Mouse (Mus musculus) naive thymus-derived CD4-positive, alpha-beta T cell, adult 2 months (primary cell): ENCODE data around the gene Plcl2.
"Not testable (repeated sequence)": the region's sequence is repeated elsewhere in the genome, so short reads cannot be mapped to it uniquely, and the experiment has no call there.

Source experiments
- DNase-seq: peaks from one replicate; pipeline ENCODE4 v3.0.0-alpha.2; 2011; ENCODE audit warnings: low read depth

Gene Plcl2

DNA sequence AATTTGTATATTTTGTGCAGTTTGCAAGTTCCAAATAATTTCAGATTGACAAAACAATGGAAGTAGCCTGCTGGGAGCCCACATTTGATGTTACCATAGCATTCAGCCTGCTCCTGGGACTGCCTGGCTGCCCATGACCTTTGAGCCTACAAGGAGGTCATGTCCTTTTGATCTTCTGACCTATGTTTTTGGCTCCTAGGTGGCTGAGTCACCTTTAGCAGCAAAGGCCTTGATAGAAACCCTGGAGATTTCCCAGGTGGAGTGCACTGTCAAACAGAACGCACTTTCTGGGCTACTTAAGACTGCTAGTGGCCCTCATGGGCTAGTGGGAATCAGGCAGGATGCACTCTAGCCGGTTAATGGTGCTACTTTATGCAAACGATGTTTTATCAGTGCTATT, 112.8 kb downstream of the Plcl2 start:
- DNase-seq = no peak

DNA sequence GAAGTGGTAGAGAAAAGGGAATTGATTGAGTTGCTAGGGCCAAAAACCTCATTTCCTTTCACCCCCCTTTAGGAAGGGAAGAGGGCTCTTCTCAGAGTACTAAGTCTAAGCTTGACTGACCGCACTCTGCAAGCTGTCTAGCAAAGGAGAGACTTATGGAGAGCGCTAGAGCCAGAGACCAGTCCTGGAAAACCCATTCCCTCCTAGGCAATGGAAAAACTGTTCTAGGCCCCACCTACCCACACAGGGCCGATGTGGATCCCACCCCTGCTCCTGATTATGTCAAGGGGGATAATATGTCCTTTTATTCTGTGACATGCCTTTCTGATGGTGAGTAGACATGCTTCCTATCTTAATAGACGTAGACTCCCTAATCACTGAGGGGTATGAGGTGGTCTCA, 116.4 kb downstream of the Plcl2 start:
- no peak for DNase-seq

DNA sequence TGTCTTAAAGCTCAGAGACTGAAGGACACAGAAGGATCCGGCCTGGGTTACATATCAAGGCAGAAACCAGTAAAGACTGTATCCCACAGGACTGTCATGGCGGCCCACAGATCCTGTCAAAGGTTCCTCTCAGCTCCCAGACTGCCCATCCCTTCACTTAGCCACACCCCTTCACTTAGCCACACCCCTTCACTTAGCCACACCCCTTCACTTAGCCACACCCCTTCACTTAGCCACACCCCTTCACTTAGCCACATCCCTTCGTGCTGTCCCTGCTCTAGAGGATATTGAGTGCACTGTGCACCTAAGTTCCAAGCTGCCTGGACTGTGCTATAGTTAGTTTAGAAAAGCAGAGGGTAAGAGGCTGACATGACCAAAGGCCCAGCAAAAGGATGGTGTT, 118.5 kb downstream of the Plcl2 start:
- DNase-seq = peak; percentile 23

DNA sequence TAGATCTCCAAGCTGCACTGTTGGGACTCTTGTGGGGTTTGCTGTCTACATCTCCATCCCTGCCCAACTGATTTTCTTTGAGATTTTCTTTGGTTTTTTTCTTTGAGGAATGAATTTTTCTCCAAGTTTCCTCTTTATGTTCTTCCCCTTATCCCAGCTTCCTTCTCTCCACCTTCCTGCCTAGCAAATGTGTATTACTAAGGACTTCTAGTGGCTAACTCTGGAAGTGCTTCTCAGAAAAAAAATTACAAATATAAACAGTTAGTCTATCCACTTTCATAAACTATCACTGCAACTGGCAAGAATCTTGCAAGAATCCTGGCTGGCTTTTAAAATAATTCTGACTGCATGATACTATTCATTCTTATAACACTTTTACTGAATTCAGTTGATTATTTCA, 119.5 kb downstream of the Plcl2 start:
- DNase-seq = no peak

DNA sequence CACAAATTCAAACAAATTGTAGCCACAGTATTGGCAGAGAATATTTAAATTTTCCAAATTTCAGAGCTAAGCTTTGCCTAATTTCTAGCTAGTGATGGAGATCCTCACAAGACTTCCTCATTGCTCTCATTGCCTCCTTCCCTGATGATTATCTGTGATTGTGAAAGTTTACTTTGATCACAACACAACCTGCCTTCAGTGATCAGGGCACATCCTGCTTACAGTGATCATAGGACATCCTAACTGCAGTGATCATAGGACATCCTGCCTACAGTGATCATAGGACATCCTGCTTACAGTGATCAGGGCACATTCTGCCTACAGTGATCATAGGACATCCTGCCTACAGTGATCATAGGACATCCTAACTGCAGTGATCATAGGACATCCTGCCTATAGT, 121.8 kb downstream of the Plcl2 start:
- DNase-seq = peak; percentile 61

DNA sequence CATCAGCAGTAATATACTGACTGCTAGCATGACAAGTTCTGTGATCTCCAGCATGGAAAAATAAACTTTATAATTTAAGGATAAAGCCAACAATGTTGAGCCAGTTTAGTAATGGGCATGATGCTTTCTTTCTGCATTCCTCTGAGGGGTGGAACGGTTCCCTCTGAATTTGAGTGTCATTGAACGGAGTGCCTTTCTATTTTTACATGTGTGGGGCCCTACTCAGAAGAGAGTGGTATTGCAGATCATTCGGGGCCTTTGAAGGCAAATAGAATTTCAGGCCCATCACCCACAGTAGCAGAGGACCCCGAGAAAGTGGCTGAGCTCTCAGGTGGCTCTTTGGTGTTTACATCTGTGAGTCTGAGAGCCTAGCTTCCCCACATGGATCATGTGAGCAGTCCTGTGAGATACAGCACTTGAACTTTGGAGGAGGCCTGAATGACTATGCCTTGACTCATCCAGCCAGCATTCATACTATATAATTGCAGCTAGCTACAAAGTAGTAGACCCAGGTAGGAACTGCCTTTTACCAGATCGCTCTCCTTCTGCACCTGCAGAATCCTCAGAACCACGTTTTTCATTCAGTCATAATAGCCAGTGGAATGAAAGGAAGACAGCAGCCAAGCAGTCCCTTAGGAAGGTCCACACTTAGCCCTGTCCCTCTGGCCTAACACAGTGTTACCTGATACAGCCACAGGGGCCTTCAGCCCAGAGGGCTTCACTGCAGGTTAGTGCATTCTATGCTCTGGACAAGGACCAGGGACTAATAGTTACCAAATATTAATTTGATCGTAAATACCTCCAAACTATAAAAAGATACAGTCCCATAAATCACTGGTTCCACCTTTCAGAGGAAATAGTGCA, 125.0 kb downstream of the Plcl2 start:
- no peak for DNase-seq

DNA sequence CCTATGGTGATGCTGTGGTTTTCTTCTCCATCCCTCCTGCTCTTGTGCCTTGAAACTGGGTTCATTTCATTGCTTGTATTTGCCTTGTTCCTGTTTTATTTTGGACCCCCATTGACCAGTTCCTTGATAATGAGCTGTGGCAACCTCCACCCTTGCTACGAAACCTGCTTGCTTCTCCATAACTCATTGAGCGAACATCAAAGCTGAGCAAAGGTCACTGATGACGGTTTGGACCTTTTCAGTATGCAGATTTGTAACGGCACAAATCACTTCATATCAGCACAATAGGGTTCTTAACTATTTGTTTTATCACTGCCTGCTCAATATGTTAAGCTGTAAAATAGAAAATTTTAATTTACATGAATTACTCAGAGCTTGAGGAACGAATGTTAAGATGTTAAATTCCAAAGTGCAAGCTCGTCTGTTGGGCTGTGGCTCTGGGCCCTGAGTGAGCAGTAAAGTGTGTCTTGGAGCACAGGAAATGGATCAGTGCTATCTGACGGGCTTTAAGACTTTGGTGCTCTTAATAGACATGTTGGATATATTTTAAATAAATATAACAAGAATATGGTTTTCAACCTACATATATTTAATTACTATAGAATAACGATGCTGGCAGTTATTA, 126.9 kb downstream of the Plcl2 start:
- no peak for DNase-seq

DNA sequence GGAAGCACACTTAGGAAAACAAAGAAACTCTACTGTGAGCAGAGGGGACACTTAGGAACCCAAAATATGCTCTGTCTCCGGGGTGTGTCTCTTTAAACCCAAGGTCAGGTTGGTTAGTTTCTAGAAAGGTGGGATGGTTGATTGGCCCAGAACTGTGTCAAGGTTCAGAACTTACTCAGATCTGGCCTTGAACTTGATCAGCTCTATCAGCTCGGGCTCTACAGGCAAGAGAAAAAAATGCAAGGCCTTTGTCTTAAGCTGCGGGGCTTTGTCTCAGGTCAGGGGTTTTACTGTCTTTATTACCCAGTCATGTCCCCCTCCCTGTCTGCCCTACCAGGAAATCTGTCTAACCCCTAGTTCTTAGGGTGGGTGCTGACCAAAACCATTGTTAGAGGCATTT, 129.6 kb downstream of the Plcl2 start:
- no peak for DNase-seq

DNA sequence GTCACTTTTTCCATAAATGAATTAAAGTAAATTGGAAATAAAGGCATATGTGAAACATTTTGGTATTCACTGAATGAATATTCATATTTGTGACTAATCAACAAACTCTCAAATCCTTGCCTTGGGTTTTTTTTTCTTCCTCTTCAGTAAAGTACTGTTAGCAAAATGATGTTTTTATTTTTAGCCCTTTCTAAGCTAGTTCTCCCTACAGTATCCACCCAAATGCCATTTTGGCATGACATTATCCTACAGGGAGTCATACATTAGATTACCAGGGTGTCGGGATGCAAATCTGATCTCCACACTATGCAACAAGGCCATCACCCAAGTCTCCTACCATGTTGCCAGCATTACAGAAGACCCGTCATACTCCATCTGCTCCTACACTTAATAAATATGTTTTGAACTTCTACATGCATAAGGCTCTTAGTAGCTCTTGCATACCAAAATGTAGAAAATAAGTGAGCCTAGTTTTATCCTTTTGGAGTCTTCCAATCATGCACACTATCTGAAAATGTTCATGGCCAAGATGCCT, 131.9 kb downstream of the Plcl2 start:
- no peak for DNase-seq

DNA sequence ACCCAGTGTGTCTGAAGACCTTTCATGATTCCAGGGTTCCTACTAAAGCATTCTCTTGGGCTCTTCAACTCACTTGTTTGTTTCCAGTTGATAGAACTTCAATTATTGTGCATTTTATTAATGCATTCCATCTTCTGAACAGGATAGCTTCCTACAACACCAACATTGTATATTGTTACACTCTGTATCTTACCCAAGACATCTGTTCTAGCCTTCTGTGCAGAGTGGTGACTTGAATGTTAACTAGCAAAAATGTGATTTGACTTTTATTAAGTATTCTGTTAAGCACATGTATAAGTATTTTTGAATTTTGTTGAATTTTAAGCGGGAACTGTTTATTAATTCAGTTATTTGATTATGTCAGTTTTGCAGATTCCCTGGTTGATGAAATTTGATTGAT, 132.7 kb downstream of the Plcl2 start:
- DNase-seq = no peak

DNA sequence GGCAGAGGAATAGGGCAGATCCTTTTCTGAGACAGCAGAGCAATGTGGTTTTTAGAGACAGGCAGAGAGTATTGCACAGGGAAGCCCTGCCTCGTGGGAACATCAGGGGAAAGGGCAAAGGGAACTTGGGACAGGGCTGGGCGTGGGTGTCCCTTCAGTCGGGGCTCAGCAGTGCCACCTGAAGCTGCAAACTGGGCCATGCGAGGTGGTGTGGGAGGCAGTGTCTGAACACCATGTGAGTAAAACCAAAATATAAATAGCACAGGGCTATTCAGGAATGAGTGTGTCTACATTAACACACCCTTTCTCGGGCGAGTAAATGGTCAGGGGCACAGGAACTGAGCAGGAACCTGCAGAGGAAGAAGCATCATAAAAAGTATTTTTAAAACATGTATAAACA, 134.2 kb downstream of the Plcl2 start:
- no peak for DNase-seq

DNA sequence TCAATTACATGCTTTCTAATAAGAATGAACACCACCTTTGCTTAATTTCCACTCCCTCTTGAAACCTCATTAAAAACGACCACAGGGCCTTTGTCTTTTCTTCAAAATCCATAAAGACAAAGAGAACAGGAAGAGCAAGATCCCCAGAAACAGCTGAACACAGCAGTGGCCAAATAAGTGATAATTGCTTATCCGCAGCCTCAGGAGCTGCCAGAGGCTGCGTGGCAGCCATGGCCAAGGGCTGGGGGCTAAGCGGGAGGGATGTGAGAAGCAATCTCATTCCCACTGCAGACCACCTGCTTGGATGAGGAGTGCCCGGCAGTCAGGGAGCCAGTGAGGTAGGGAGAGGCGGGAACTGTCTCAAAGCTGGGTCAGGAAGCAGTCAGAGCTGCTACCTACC, 134.8 kb downstream of the Plcl2 start:
- no peak for DNase-seq

DNA sequence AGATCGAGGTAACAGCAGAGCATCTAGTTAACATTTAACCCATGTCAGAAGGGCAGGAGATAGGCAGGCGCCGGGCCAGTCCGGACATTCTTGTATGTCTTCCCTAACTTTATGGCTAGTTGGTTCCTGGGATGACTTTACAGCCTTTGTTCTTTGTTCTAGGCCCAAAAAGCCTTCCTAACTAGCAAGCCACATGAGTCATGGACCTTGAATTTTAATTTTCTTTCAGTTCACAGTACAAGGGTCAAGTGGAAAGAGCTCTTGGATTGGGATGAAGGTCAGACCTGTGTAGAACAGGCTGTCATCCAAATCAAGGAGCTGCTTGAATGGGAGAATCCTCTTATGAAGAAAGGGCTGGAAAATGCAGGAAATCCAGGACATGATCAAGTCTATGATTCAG, 138.9 kb downstream of the Plcl2 start:
- not testable (repeated sequence) for DNase-seq

DNA sequence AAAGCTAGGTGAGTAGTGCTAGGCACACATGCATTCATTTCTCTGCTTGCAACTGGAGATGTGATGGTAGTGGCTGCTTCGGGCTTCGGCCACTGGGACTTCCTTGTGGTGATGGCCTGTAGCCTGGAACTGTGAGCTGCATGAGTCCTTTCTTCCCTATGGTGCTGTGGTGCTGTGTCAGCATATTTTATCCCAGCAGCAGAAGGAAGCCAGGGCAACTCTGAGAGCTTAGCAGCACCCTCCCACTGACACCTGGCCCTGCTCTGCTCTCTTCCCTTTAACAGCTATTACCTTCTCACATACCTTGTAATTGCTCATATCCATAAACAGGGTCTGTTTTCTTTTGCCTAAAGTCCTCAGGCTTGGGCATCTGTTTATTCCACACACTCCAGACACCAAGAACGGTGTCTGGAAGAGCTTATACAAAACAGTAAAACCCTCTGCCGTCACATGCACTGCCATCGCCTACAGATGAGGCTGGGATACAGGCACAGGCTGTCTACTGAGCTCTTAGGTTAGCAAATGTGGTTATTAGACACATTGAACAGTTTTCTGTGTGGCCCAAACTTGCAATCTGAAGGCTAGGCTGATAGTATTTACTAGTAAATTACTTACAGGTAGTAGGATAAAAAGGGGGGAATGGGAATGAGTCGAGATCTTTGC, 139.7 kb downstream of the Plcl2 start:
- DNase-seq = no peak

DNA sequence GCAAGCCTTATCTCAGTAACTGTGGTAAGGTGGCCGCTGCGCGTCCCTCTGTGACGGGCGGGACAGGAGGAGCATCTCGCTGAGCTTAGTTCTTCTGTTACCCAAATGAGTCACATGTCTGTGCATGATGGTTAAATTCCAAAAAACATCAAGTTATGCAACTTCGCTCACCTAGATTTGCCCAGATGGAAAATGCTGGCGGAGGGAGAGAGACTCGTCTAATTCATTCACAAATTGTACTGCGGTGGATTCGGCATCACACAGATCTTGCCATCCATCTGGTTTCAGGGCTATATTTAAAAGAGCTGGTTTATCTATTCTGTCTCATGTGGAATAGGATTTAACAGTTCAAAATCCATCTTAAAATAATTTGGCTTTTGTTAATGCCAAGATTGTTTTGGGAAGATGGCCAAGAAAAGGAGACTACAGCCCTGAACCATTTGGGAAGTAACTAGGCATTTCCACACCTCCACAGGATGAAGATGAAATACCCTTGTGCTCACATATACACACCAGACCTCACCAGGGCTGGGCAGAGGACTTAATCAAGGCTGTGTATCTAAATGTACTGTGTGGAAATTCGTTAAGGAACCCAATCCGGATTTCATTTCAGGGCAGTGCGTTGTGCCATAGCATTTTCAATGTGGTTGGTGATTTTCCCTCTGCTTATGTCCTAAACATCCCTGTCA, 141.5 kb downstream of the Plcl2 start:
- no peak for DNase-seq

DNA sequence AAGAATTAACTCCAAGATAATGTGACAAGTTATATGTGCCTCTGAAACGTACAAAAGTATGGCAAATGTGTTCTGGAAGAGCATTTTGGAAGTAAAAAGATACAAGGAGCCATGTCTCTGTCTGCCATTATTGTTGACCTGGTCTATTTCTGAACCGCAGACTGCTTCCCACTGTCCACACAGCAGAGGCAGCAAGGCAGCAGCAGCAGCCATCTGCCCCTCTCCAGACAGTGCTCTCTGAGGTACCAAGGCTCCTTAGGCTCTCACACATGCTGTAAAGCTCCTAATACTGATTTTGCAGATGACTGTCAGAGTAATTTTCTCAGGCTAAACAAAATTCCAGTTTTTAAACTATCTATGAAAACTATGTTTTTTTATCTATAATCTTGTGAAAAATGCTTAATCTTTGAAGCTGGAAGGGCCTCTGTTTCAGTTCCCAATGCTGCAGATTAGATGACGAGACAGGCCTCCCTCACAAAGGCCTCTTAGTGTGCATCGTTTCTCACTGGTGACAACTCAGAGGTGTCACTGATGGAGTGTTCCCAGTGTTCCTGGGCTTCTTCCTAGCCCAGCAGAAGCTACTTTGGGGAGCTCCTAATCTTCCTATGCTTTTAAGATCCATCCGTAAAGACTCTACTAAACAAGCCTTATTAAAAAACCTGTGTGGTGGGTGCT, 145.7 kb downstream of the Plcl2 start:
- no peak for DNase-seq

DNA sequence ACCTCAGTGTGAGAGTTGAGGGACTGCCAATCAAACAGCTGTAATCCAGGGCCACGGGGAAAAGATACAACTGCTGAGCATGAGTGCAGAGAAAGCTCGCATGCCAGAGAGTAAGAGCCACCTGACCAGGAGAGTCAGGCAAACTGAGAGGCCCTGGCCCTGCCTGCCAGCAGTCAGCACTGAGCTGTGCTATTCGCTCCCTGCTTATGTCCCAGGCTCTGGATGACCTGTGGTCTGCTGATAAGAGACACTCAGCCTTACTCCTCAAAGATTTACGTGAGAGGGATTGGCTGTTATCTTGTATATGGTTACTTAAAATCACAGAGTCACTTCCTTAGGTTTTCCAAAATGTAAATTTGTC, 146.2 kb downstream of the Plcl2 start:
- no peak for DNase-seq

DNA sequence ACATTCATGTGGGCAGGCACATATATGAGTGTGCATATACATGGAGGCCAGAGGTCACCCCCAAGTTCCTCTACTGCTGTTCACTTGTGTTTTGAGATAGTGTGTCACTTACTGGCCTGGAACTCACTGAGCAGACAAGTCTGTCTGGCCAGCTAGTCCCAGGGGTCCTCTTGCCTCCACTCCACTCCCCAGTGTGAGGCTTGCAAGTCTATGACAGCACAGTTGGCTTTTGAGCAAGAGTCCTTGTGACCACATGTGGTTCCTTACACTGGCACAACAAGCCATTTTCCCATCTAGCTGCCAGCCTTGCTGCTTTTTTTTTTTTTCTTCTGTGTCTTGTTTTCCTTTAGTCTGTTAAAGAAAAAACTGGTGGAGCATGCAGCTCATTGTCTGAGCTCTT, 148.1 kb downstream of the Plcl2 start:
- DNase-seq = no peak

DNA sequence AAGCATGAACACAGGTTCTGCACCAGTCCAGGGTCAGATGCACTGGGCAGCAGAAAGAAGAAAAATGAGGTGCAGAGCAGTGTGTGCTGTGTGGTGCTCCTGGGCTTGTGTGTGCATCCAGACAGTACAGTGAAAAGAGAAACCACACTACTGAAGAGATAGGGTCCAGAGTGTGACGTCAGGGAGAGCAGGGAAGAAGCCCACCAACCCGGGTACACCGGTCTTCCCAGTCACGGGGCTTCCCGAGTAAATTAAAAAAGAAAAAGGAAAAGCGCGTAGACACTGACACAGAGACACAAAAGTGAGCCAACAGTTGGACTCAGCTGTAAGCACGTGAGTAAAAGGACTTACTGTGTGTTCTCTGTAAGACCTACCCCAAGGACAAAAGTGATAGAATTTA, 149.7 kb downstream of the Plcl2 start:
- DNase-seq = no peak

DNA sequence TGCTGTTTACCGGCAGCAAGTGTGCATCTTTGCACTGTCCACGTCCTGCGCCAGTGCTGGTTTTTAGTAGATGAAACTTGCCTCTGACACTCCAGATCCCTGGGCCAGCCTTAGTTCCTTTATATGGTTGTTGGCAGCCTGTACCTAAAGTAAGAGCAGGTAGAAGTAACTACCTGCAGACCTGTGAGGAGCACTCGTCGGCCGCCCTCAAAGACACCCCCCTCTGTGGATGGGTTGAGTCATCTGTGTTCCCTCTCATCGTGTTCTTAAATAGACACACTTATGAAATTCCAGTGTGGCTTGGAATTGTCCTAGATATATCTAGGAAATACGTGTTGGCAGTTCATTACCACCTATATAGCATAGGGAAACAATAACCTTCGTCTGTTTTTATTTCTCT, 158.4 kb downstream of the Plcl2 start:
- DNase-seq = no peak

DNA sequence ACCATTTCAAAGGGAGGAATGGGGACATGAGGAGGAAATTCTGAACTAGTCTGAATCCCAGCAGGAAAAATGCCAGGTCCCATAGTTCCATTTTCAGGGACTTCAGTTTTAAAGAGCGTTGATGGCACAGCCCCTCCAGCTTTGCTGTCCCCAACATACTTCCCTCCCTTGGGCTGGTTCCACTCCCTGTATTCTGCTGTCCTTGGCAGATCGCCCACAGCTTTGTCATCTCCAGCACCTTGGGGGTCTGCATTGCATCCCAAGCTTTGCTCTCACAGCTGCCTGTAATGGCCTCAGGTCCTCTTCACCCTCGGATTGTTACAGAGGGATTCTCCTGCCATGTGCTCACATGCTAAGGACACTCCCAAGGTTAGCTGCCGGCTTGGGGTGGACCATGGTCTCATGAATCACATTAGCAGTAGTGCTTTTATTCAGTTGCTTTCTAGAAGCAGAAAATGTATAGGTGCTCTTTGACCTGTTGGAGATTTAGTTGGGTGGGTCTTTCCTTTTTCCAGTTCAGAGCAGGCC, 159.5 kb downstream of the Plcl2 start:
- DNase-seq = no peak

DNA sequence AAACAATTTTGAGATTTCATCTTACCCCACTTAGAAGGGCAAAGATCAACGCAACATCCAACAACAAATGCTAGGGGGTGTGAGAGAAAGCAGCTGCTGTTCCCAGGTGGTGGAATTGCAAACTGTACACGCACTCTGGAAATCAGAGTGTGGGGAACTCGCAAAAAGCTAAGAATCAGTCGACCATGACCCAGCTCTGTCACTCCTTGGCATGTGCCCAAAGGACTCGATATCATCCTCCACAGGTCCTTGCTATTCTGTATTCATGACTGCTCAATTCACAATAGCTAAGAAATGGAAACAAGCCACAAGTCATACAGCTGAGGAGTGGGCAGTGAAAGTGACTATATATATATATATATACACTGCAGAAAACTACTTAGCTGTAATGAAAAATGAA, 162.2 kb downstream of the Plcl2 start:
- DNase-seq = no peak
